Mouse (Mus musculus): ENCODE results near the gene Gm45717.

Gene Gm45717

GRCm38 (mm10) chr7:140907131-140907530 is 48.6 kb downstream of the Gm45717 start:
- no peak for DNase-seq (ENCODE audit: low read depth, low spot score)

- no peak for DNase-seq (ENCODE audit: low read depth, low spot score)
Observed at GRCm38 (mm10) chr7:140905642-140906081, 50.1 kb downstream of the Gm45717 start.

GRCm38 (mm10) chr7:140903212-140903611 is 52.5 kb downstream of the Gm45717 start:
- peak; percentile 84 for DNase-seq (ENCODE audit: low read depth, low spot score)

GRCm38 (mm10) chr7:140902036-140902875 is 53.5 kb downstream of the Gm45717 start:
- DNase-seq (ENCODE audit: low read depth, low spot score) = no peak

GRCm38 (mm10) chr7:140900220-140900619 is 55.5 kb downstream of the Gm45717 start, which contains the start of gene Cox8b:
TSS of gene Cox8b (minus strand) at chr7:140900446.
- no peak for DNase-seq (ENCODE audit: low read depth, low spot score)
